Mouse (Mus musculus) stomach, embryonic 14.5 days (tissue): Measurements from ENCODE around the gene Tgtp2. TPM values are rescaled to one million over a fixed set of nuclear protein-coding genes. Genes with fewer than 3 reads are reported as not detected.

Experiments
- ATAC-seq: fragments of 200-750 bp; cut with Nextera tagmentation; 2 replicates; pipeline ENCODE4 v1.8.0; 2017; ENCODE audit warnings: low read depth, moderate TSS enrichment; ENCODE audit not compliant: insufficient number of reproducible peaks, insufficient read depth, low FRiP score
- H3K27ac ChIP-seq: fragments of 300-500 bp; sonication (generic); 2 replicates; pipeline ENCODE4 v1.5.1; 2014; ENCODE audit warnings: mild to moderate bottlenecking, low read length, moderate library complexity, mixed read lengths
- H3K27me3 ChIP-seq: fragments of 300-500 bp; sonication (generic); 2 replicates; pipeline ENCODE4 v1.6.1; 2014; ENCODE audit warnings: low read length, control low read depth, mixed read lengths; ENCODE audit not compliant: control insufficient read depth, insufficient read depth
- H3K36me3 ChIP-seq: fragments of 300-500 bp; sonication (generic); 2 replicates; pipeline ENCODE4 v1.6.1; 2014; ENCODE audit warnings: mild to moderate bottlenecking, control low read depth, low read length, moderate library complexity, mixed read lengths; ENCODE audit not compliant: control insufficient read depth, insufficient read depth
- H3K4me1 ChIP-seq: fragments of 300-500 bp; sonication (generic); 2 replicates; pipeline ENCODE4 v1.6.1; 2014; ENCODE audit warnings: low read length, control low read depth, mixed read lengths; ENCODE audit not compliant: control insufficient read depth, insufficient read depth
- H3K4me2 ChIP-seq: fragments of 300-500 bp; sonication (generic); replicated peaks from 2 replicates; pipeline ENCODE4 v1.6.1; 2014; ENCODE audit warnings: low read depth, low read length, control low read depth
- H3K4me3 ChIP-seq: fragments of 300-500 bp; sonication (generic); 2 replicates; pipeline ENCODE4 v1.5.1; 2014; ENCODE audit warnings: low read depth, low read length, control low read depth
- H3K9ac ChIP-seq: fragments of 300-500 bp; sonication (generic); replicated peaks from 2 replicates; pipeline ENCODE4 v1.6.1; 2014; ENCODE audit warnings: low read depth, mild to moderate bottlenecking, control low read depth, low read length, moderate library complexity, mixed read lengths
- H3K9me3 ChIP-seq: fragments of 300-500 bp; sonication (generic); 2 replicates; pipeline ENCODE4 v1.6.1; 2016; ENCODE audit warnings: low read depth, low read length, control low read depth; ENCODE audit not compliant: control insufficient read depth
- WGBS: fragments of 180-500 bp; shearing (Covaris S2); extraction: QIAGEN DNeasy Blood & Tissue Kit; methylation state at CpG from one replicate; pipeline ENCODE4 v1.1.7; 2014; 5-methylcytosine and 5-hydroxymethylcytosine counted together
- polyA plus RNA-seq: library from polyadenylated mRNA; unstranded; fragments of >200 nt; fragmentation: Nextera tagmentation; extraction: Ambion mirVana; gene quantifications from 2 replicates; pipeline ENCODE4 v1.2.1, GENCODE M21; 2014

Gene Tgtp2
- polyA plus RNA-seq, 1 experiment from 2014 or later, result 0.10 TPM

DNA sequence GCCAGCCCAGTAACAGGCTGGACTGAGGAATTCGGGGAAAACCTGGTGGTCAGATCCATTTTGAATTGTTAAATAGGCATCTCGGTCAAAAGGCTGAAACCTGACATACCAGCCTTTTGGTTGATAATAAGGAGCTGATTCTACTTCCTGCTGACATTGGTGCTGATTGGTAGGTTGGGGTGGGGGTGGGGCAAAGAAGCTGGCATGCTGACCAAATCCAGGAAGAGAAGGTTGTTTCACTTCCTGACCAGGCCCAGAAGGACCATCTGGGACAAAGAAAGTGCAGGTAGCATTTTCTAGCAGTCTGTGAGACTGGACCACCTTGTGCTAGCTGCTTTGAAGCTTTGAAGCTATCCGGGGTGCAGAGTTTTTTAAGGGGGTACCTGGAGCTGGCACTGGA is 36.4 kb upstream of the Tgtp2 start:
- H3K27me3 ChIP-seq, result no peaks in the 10 kb centered on the region
- H3K9me3 ChIP-seq, result no peaks in the 10 kb centered on the region
- no peak overlapping the region for H3K4me3 ChIP-seq
- 89% methylated on average over 3 of the region's 3 CpGs for WGBS
- ATAC-seq, result no peak
- no peak overlapping the region for H3K9ac ChIP-seq
- no peaks in the 10 kb centered on the region for H3K4me1 ChIP-seq
- no peaks in the 10 kb centered on the region for H3K36me3 ChIP-seq
- H3K4me2 ChIP-seq, result no peak overlapping the region
- H3K27ac ChIP-seq, result no peak overlapping the region

DNA sequence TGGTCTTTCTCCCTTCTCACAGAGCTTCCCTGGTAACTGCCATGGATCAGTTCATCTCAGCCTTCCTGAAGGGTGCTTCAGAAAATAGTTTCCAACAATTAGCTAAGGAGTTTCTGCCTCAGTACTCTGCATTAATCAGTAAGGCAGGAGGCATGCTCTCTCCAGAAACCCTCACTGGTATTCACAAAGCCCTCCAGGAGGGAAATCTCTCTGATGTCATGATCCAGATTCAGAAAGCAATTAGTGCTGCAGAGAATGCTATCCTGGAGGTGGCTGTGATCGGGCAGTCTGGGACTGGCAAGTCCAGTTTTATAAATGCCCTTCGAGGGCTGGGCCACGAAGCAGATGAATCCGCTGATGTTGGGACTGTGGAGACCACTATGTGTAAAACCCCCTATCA is 31.4 kb upstream of the Tgtp2 start:
- no peaks in the 10 kb centered on the region for H3K27me3 ChIP-seq
- no peak overlapping the region for H3K9ac ChIP-seq
- WGBS, result 86% methylated on average over 4 of the region's 4 CpGs
- no peak overlapping the region for H3K27ac ChIP-seq
- no peak for ATAC-seq
- no peaks in the 10 kb centered on the region for H3K4me1 ChIP-seq
- no peaks in the 10 kb centered on the region for H3K36me3 ChIP-seq
- H3K4me3 ChIP-seq, result no peak overlapping the region
- H3K4me2 ChIP-seq, result no peak overlapping the region
- H3K9me3 ChIP-seq, result no peaks in the 10 kb centered on the region

DNA sequence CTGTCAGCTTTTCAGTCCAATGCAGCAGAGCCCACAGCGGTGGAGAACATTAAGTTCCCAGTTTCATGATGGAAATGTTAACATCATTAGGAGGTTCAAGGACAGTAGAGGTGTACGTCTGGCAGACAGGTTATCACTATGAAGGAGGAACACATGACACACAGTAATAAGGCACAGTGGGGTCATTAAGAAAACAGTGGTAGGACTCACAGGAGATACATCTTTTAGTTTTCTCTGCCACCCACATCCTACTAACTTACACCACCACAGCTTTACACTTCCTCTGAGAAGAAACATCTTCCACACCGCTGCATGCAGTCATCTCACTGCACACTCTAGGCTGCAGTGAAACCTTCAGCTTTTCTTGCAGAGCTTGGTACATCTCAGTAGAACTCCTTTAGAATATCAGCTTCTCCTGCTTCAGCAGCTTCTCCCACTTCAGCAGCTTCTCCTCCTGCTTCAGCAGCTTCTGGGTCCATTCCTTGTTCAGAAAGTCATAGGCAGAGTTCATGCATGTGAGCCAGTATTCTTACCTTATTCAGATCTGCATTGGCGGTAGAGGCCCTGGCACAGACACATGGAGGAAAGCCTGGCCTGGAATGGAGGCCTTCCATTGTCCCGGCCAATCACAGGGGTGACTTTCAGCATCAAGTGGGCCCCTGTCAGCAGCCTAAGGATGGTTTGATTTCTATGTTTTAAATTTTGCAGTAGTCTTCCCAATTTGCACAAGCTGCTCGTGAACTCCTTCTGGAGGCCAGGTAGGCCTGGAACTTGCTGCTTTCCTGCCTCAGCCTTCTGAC is 30.1 kb upstream of the Tgtp2 start:
- WGBS, result 82% methylated on average over 6 of the region's 6 CpGs
- Histone ChIP-seq H3K27ac (no peak overlapping the region), H3K9me3 (no peaks in the 10 kb centered on the region), H3K36me3 (no peaks in the 10 kb centered on the region), H3K27me3 (no peaks in the 10 kb centered on the region), H3K9ac (no peak overlapping the region), H3K4me1 (no peaks in the 10 kb centered on the region), H3K4me2 (no peak overlapping the region), H3K4me3 (no peak overlapping the region)
- no peak for ATAC-seq

DNA sequence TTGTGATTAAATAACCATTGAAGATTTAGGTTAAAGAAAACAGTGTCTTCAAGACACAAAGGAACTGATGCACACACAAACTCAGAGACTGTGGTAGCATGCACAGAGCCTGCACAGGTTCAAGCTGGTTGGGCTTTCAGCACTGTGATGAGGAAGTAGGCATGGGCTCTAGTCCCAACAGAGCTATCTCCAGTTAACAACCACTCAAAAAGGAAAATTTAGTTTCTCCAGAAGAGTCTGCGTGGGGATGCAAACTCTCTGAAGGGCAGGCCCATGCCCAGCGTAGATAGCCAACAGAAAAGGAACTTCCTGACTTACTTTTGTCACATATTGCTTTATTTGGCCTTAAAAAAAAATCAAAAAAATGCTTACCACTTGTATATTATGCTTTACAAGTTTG is 28.8 kb upstream of the Tgtp2 start:
- Histone ChIP-seq H3K4me3 (no peak overlapping the region), H3K27me3 (no peaks in the 10 kb centered on the region), H3K36me3 (no peaks in the 10 kb centered on the region), H3K4me1 (peaks cover 4% of the 10 kb centered on the region; the same call in 1 of the 2 replicates), H3K9ac (no peak overlapping the region), H3K9me3 (no peaks in the 10 kb centered on the region), H3K27ac (no peak overlapping the region), H3K4me2 (no peak overlapping the region)
- ATAC-seq, result no peak
- WGBS, result 87% methylated on average over 2 of the region's 2 CpGs

DNA sequence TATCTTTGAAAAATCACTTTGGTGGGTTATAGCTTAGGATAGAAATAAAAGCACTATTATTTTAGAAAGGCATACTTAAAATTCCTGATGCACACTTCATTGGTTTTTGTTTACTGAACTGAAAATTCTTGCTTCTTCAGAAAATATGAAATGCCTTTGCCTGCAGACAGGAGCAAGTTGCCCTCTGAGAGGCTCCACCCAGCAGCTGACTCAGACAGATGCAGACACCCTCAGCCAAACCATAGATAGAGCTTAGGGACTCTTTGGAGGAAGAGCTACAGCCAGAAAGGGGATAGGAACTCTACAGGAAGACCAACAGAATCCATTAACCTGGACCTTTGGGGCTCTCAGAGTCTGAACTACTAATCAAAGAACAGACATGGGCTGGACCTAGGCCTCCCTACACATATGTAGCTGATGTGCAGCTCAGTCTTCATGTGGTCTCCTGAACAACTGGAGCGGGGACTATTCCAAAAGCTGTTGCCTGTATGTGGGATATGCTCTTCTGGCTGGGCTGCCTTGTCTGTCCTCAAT is 28.1 kb upstream of the Tgtp2 start:
- H3K36me3 ChIP-seq, result no peaks in the 10 kb centered on the region
- 88% methylated on average over 1 of the region's 1 CpGs for WGBS
- H3K4me2 ChIP-seq, result no peak overlapping the region
- ATAC-seq, result no peak
- H3K9me3 ChIP-seq, result no peaks in the 10 kb centered on the region
- no peak overlapping the region for H3K9ac ChIP-seq
- H3K27me3 ChIP-seq, result no peaks in the 10 kb centered on the region
- H3K4me3 ChIP-seq, result no peak overlapping the region
- H3K4me1 ChIP-seq, result peaks cover 5% of the 10 kb centered on the region; the same call in 1 of the 2 replicates
- no peak overlapping the region for H3K27ac ChIP-seq

DNA sequence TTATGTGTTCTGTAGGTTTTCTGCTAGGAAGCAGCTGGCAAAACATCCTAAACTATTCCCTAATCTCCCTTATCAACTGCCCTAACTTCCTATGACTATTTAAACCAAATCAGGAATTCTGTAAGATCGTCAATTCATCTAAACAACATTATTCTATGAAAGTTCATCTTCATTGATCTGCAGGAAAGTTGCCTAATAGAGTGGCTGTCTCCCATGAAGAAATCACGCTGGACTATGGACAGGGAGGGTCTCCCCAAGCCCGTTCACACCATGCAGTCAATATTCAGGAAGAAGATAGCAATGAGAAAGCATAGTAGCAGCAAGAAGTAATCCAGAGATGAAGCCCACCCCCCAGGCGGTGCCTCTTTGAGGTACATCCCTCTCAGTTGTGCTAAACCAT is 27.2 kb upstream of the Tgtp2 start:
- WGBS, result 76% methylated on average over 4 of the region's 4 CpGs

DNA sequence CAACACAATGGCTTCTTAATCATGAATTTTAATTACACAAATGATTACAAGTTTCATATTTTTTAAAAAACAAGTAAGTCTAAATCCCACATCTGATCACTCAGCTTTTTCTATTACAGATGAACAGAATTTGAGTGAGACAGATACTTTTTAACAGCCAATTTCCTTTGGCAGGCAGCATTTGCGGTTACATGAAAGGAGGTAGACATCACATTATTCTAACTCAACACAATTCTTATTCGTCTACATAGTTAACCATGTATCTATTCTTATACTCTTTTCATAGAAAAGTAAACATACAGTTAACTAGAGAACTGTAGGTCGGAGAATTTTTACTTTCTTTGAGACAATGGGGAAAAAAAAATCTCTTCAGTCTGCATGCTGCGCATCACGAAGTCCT is 26.5 kb upstream of the Tgtp2 start:
- WGBS, result 80% methylated on average over 5 of the region's 5 CpGs
- H3K36me3 ChIP-seq, result no peaks in the 10 kb centered on the region
- no peak overlapping the region for H3K4me2 ChIP-seq
- H3K9me3 ChIP-seq, result no peaks in the 10 kb centered on the region
- H3K9ac ChIP-seq, result no peak overlapping the region
- H3K27ac ChIP-seq, result no peak overlapping the region
- H3K4me1 ChIP-seq, result peaks cover 5% of the 10 kb centered on the region; the same call in 1 of the 2 replicates
- no peak overlapping the region for H3K4me3 ChIP-seq
- no peaks in the 10 kb centered on the region for H3K27me3 ChIP-seq
- ATAC-seq, result no peak

More for the DNA sequence above, 27.2 kb upstream of the Tgtp2 start:
- Histone ChIP-seq H3K9me3 (no peaks in the 10 kb centered on the region), H3K4me1 (peaks cover 5% of the 10 kb centered on the region; the same call in 1 of the 2 replicates), H3K36me3 (no peaks in the 10 kb centered on the region), H3K4me3 (no peak overlapping the region), H3K27me3 (no peaks in the 10 kb centered on the region), H3K9ac (no peak overlapping the region), H3K27ac (no peak overlapping the region), H3K4me2 (no peak overlapping the region)
- ATAC-seq, result no peak

DNA sequence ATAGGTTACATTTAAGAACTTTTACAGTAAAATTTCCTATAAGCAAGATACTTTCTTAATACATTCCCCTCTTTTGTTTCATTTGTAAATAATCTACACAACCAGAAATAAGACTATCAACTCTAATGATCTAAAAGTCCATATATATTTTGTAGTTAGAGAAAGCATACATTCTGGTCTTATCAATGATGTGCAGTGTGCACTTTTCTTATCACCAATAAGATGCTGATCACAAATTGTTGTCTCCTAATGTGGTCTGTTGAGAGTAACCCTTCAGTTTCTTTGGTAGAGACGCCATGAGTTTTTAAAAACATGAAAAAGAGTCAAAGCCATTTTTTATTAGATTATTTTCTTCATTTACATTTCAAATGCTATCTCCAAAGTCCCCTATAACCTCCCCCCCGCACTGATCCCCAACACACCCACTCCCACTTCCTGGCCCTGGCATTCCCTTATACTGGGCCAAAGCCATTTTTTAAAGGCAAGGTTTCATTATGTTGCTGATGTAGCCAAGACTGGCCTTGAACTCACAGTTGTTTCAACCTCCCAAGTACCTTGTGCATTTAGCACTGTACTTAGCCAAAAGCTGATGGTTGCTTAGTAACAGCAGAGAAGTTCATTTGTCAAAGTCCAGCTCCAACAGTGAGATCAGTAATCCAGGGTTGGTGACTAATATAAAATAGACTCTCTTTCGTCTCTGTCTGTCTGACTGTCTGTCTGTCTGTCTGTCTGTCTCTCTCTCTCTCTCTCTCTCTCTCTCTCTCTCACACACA is 25.9 kb upstream of the Tgtp2 start:
- no peaks in the 10 kb centered on the region for H3K9me3 ChIP-seq
- peaks cover 5% of the 10 kb centered on the region; the same call in 1 of the 2 replicates for H3K4me1 ChIP-seq
- no peak overlapping the region for H3K4me2 ChIP-seq
- no peaks in the 10 kb centered on the region for H3K36me3 ChIP-seq
- no peaks in the 10 kb centered on the region for H3K27me3 ChIP-seq
- 77% methylated on average over 3 of the region's 3 CpGs for whole genome bisulfite sequencing
- no peak overlapping the region for H3K4me3 ChIP-seq
- no peak overlapping the region for H3K9ac ChIP-seq
- H3K27ac ChIP-seq, result no peak overlapping the region
- ATAC-seq, result no peak
